Mouse (Mus musculus): ENCODE results near the gene Tbca.

Gene Tbca

GRCm38 (mm10) chr13:94882221-94882620 lies 93.5 kb downstream of the Tbca start:
- no peak for DNase-seq

GRCm38 (mm10) chr13:94882711-94883145 lies 94.0 kb downstream of the Tbca start:
- no peak for DNase-seq

GRCm38 (mm10) chr13:94883163-94883965 lies 94.7 kb downstream of the Tbca start:
- DNase-seq: peak; percentile 39

GRCm38 (mm10) chr13:94883966-94884960 lies 95.6 kb downstream of the Tbca start:
- DNase-seq: no peak

- no peak for DNase-seq
Measured at GRCm38 (mm10) chr13:94885291-94886235, 96.9 kb downstream of the Tbca start.
